Mouse (Mus musculus) liver, embryonic 14.5 days (tissue): ENCODE data around the gene Rgs7bp. TPM values are rescaled to one million over a fixed set of nuclear protein-coding genes. Genes with fewer than 3 reads are reported as not detected.
A peak's percentile ranks its signal among the peaks of the same experiment; 100 is the strongest.
"Not testable (repeated sequence)": the region's sequence is repeated elsewhere in the genome, so short reads cannot be mapped to it uniquely, and the experiment has no call there.

Experiments used
- ATAC-seq: fragments of 200-750 bp; cut with Nextera tagmentation; 2 replicates; pipeline ENCODE4 v1.8.0; 2017; ENCODE audit warnings: moderate number of reproducible peaks, mild to moderate bottlenecking, moderate library complexity; ENCODE audit not compliant: insufficient read depth
- DNase-seq, 3 experiments: peaks; one replicate each; pipeline ENCODE4 v3.0.0-alpha.2; 2012 to 2013; ENCODE audit warnings: low read depth in 3 of 3, low spot score in 3 of 3
- H3K27ac ChIP-seq: fragments of 300-500 bp; sonication (generic); 2 replicates; pipeline ENCODE4 v1.5.1; 2014; ENCODE audit warnings: moderate library complexity, mild to moderate bottlenecking, control low read depth, inconsistent platforms
- H3K27me3 ChIP-seq: fragments of 300-500 bp; sonication (generic); 2 replicates; pipeline ENCODE4 v1.6.1; 2014; ENCODE audit warnings: mild to moderate bottlenecking, low read length, moderate library complexity; ENCODE audit not compliant: control insufficient read depth, insufficient read depth
- H3K36me3 ChIP-seq: fragments of 300-500 bp; sonication (generic); replicated peaks from 2 replicates; pipeline ENCODE4 v1.6.1; 2014; ENCODE audit warnings: low read depth; ENCODE audit not compliant: control insufficient read depth, insufficient read depth
- H3K4me1 ChIP-seq, 2 experiments: fragments of 200-500 bp in 1 of 2; fragments of 300-500 bp in 1 of 2; sonication (generic) in 1 of 2; replicated peaks; 2 replicates each; pipeline ENCODE4 v1.6.1; 2012 to 2014; ENCODE audit warnings: antibody characterized with exemption in 1 of 2, inconsistent platforms in 1 of 2, low read length in 1 of 2; ENCODE audit not compliant: control insufficient read depth in 2 of 2, insufficient read depth in 2 of 2
- H3K4me2 ChIP-seq: fragments of 300-500 bp; sonication (generic); 2 replicates; pipeline ENCODE4 v1.6.1; 2014; ENCODE audit warnings: low read depth, mild to moderate bottlenecking, control low read depth, moderate library complexity
- H3K4me3 ChIP-seq, 2 experiments: fragments of 200-500 bp in 1 of 2; fragments of 300-500 bp in 1 of 2; sonication (generic) in 1 of 2; 2 replicates each; pipeline ENCODE4 v1.5.1; 2012 to 2014; ENCODE audit warnings: low read depth in 2 of 2, low read length in 2 of 2, mild to moderate bottlenecking in 2 of 2, control low read depth in 1 of 2, inconsistent platforms in 1 of 2, moderate library complexity in 1 of 2; ENCODE audit not compliant: insufficient read depth in 1 of 2
- H3K9ac ChIP-seq: fragments of 300-500 bp; sonication (generic); replicated peaks from 2 replicates; pipeline ENCODE4 v1.6.1; 2014; ENCODE audit warnings: mild to moderate bottlenecking, control low read depth, moderate library complexity
- H3K9me3 ChIP-seq: fragments of 300-500 bp; sonication (generic); 2 replicates; pipeline ENCODE4 v1.6.1; 2016; ENCODE audit warnings: low read length, mixed read lengths; ENCODE audit not compliant: control insufficient read depth
- CTCF ChIP-seq: IDR thresholded peaks from 2 replicates; pipeline ENCODE4 v1.5.1; 2016; ENCODE audit warnings: antibody characterized with exemption, low read depth, control low read depth
- EP300 ChIP-seq: IDR thresholded peaks from 2 replicates; pipeline ENCODE4 v1.6.1; 2016; ENCODE audit warnings: antibody characterized with exemption, low read depth
- WGBS: fragments of 180-500 bp; shearing (Covaris S2); extraction: QIAGEN DNeasy Blood & Tissue Kit; methylation state at CpG from one replicate; pipeline ENCODE4 v1.1.7; 2014; ENCODE audit not compliant: insufficient replicate concordance; 5-methylcytosine and 5-hydroxymethylcytosine counted together
- polyA plus RNA-seq, 2 experiments: library from polyadenylated mRNA; depleted of rRNA in 1 of 2; stranded (reverse) in 1 of 2; unstranded in 1 of 2; fragments of >200 nt; fragmentation: Nextera tagmentation in 1 of 2; extraction: Ambion mirVana in 1 of 2; gene quantifications; 2 replicates each; pipeline versions ENCODE4 v1.2.1 to v1.2.3; 2012 to 2014

Rgs7bp gene
- polyA plus RNA-seq, 2 experiments, result 0.20 to 0.23 TPM

GRCm38 (mm10) chr13:104931635-104932532, 122.8 kb downstream of the Rgs7bp start:
- no peak for TF ChIP-seq CTCF
- TF ChIP-seq EP300, result no peak
- no peak overlapping the region for H3K4me3 ChIP-seq
- no peak overlapping the region for H3K9ac ChIP-seq
- DNase-seq, result no peak
- no peak overlapping the region for H3K4me2 ChIP-seq
- H3K9me3 ChIP-seq, result no peaks in the 10 kb centered on the region
- H3K27me3 ChIP-seq, result no peaks in the 10 kb centered on the region
- H3K4me1 ChIP-seq, result no peaks in the 10 kb centered on the region
- H3K36me3 ChIP-seq, result no peaks in the 10 kb centered on the region
- WGBS, result 50% methylated on average over 6 of the region's 6 CpGs
- no peak overlapping the region for H3K27ac ChIP-seq
- ATAC-seq, result no peak

DNA sequence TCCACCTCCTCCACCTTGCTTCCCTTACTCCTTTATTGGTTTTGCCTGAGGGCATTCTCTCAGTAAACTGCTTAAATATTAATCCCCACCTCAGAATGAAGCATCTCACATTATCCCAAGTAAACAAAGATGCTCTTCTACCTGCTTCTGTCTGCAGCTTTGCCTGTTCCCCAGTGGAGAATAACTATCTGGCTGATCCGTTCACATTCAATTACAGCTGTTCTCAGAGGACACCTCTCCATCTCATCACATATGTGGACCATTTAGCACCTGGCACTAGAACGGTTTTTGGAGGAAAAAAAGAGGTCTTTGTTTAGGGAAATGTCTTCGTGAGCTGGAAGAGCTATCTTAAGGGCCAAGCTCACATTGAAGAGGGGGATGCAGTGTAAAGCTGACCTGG, 123.9 kb downstream of the Rgs7bp start:
- Histone ChIP-seq H3K9me3 (no peaks in the 10 kb centered on the region), H3K9ac (no peak overlapping the region), H3K36me3 (no peaks in the 10 kb centered on the region), H3K4me1 (no peaks in the 10 kb centered on the region), H3K4me2 (no peak overlapping the region), H3K4me3 (no peak overlapping the region), H3K27me3 (no peaks in the 10 kb centered on the region), H3K27ac (no peak overlapping the region)
- TF ChIP-seq EP300 (no peak), CTCF (no peak)
- DNase-seq (no peak), ATAC-seq (no peak)
- whole genome bisulfite sequencing, result 53% methylated on average over 3 of the region's 3 CpGs

DNA sequence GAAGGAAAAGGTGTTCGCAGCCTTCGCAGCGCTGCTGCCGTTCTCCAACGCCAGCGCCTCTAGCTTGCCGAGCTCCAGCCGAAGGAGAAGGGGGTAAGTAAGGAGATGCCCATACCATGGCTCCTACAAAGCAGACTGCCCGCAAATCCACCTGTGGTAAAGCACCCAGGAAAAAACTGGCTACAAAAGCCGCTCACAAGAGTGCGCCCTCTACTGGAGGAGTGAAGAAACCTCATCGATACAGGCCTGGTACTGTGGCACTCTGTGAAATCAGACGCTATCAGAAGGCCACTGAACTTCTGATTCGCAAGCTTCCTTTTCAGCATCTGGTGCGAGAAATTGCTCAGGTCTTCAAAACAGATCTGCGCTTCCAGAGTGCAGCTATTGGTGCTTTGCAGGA, 136.1 kb downstream of the Rgs7bp start:
- ATAC-seq, result no peak

DNA sequence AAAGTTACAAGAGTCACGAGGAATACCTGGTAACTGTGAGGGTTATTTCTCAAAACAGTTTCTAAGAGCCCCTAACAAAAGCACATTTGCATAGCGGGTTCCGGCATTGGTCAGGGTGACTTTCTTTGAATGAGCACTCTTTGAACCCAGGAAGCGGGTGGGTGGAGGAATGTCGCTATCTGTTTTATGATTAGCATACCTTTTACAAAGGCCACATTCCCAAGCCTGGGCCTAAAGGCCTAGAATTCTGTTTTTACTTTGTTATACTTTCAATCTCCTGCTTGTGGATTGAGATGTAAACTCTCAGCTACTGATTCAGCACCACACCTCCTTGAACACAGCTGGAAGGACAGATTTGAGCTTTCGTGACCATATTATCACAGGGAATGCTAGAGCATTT, 138.0 kb downstream of the Rgs7bp start:
- H3K27me3 ChIP-seq, H3K9ac ChIP-seq, H3K27ac ChIP-seq, ATAC-seq, H3K4me2 ChIP-seq, H3K4me3 ChIP-seq, H3K36me3 ChIP-seq, DNase-seq, H3K9me3 ChIP-seq, H3K4me1 ChIP-seq: not testable (repeated sequence)
- WGBS, result 70% methylated on average over 6 of the region's 6 CpGs

More for the DNA sequence above, 136.1 kb downstream of the Rgs7bp start:
- Histone ChIP-seq H3K9ac (no peak overlapping the region), H3K9me3 (no peaks in the 10 kb centered on the region), H3K4me3 (no peak overlapping the region), H3K36me3 (no peaks in the 10 kb centered on the region), H3K4me1 (no peaks in the 10 kb centered on the region), H3K27me3 (no peaks in the 10 kb centered on the region), H3K27ac (no peak overlapping the region), H3K4me2 (no peak overlapping the region)
- no peak for DNase-seq
- WGBS, result 72% methylated on average over 16 of the region's 16 CpGs
- TF ChIP-seq CTCF (peak; percentile 77), EP300 (no peak)

- Histone ChIP-seq H3K4me3 (no peak overlapping the region), H3K9me3 (no peaks in the 10 kb centered on the region), H3K9ac (no peak overlapping the region), H3K4me1 (no peaks in the 10 kb centered on the region), H3K27me3 (no peaks in the 10 kb centered on the region), H3K4me2 (no peak overlapping the region), H3K27ac (no peak overlapping the region), H3K36me3 (no peaks in the 10 kb centered on the region)
- ATAC-seq (no peak), DNase-seq (no peak)
- no peak for TF ChIP-seq CTCF
- no peak for TF ChIP-seq EP300
- 65% methylated on average over 2 of the region's 2 CpGs for WGBS
Observed at GRCm38 (mm10) chr13:104916106-104916505, 138.6 kb downstream of the Rgs7bp start.
